Mouse (Mus musculus) right cerebral cortex, adult 18-20 months (tissue): ENCODE measurements around the gene Gm2a.
"Not testable (repeated sequence)": the region's sequence is repeated elsewhere in the genome, so short reads cannot be mapped to it uniquely, and the experiment has no call there.

ENCODE experiments used
- DNase-seq: peaks from one replicate; pipeline ENCODE4 v3.0.0; 2022; ENCODE audit warnings: mixed read lengths

Gene Gm2a

GRCm38 (mm10) chr11:55097463-55098188, at the start of gene Gm2a:
Gene Gm2a, plus strand, starts transcription at chr11:55098115.
- peak; percentile 97 for DNase-seq

GRCm38 (mm10) chr11:55050837-55051510, 46.9 kb upstream of the Gm2a start:
- DNase-seq = no peak

- DNase-seq = no peak
Observed at GRCm38 (mm10) chr11:55057511-55057910, 40.4 kb upstream of the Gm2a start.

- DNase-seq = no peak
Observed at GRCm38 (mm10) chr11:55060802-55061201, 37.1 kb upstream of the Gm2a start.

- DNase-seq = no peak
Observed at GRCm38 (mm10) chr11:55062856-55063255, 35.1 kb upstream of the Gm2a start.

GRCm38 (mm10) chr11:55066921-55067320, 31.0 kb upstream of the Gm2a start:
- no peak for DNase-seq

GRCm38 (mm10) chr11:55069023-55069422, 28.9 kb upstream of the Gm2a start:
- no peak for DNase-seq

GRCm38 (mm10) chr11:55071344-55071743, 26.6 kb upstream of the Gm2a start:
- no peak for DNase-seq

GRCm38 (mm10) chr11:55072467-55072866, 25.4 kb upstream of the Gm2a start:
- DNase-seq = no peak

- no peak for DNase-seq
Observed at GRCm38 (mm10) chr11:55073191-55073590, 24.7 kb upstream of the Gm2a start.

GRCm38 (mm10) chr11:55075602-55076001, 22.3 kb upstream of the Gm2a start:
- no peak for DNase-seq

GRCm38 (mm10) chr11:55076234-55076633, 21.7 kb upstream of the Gm2a start:
- DNase-seq = no peak

GRCm38 (mm10) chr11:55077331-55078231, 20.3 kb upstream of the Gm2a start, which contains the start of gene Ccdc69:
Gene Ccdc69, minus strand, starts transcription at chr11:55078131.
- peak; percentile 12 for DNase-seq

- no peak for DNase-seq
Observed at GRCm38 (mm10) chr11:55078502-55078901, 19.4 kb upstream of the Gm2a start.

GRCm38 (mm10) chr11:55079180-55079579, 18.7 kb upstream of the Gm2a start:
- DNase-seq = no peak

GRCm38 (mm10) chr11:55081206-55081605, 16.7 kb upstream of the Gm2a start:
- no peak for DNase-seq

- DNase-seq = no peak
Observed at GRCm38 (mm10) chr11:55084629-55085028, 13.3 kb upstream of the Gm2a start.

GRCm38 (mm10) chr11:55085396-55085795, 12.5 kb upstream of the Gm2a start:
- DNase-seq = no peak

GRCm38 (mm10) chr11:55087006-55087405, 10.9 kb upstream of the Gm2a start:
- DNase-seq = peak; percentile 55

- no peak for DNase-seq
Observed at GRCm38 (mm10) chr11:55089892-55090291, 8.0 kb upstream of the Gm2a start.

GRCm38 (mm10) chr11:55093096-55093495, 4.8 kb upstream of the Gm2a start:
- no peak for DNase-seq

GRCm38 (mm10) chr11:55096296-55096695, 1.6 kb upstream of the Gm2a start:
- DNase-seq = not testable (repeated sequence)

GRCm38 (mm10) chr11:55096731-55097462, 1.0 kb upstream of the Gm2a start:
- DNase-seq = no peak
